Mouse (Mus musculus): Measurements from ENCODE around the gene Olfr516.
A peak's percentile ranks its signal among the peaks of the same experiment; 100 is the strongest.

Gene Olfr516

GRCm38 (mm10) chr7:108850429-108850828 lies at the start of gene Olfr516:
TSS of gene Olfr516 (minus strand) at chr7:108850529.
- DNase-seq, result no peak

GRCm38 (mm10) chr7:108894320-108894719 lies 44.0 kb upstream of the Olfr516 start, which contains the start of gene Olfr519:
TSS of gene Olfr519 (minus strand) at chr7:108894420.
- no peak for DNase-seq

- DNase-seq, result no peak
Measured at GRCm38 (mm10) chr7:108884906-108885305, 34.6 kb upstream of the Olfr516 start, which contains the start of gene Olfr518. TSS of gene Olfr518 (minus strand) at chr7:108885006.

DNA sequence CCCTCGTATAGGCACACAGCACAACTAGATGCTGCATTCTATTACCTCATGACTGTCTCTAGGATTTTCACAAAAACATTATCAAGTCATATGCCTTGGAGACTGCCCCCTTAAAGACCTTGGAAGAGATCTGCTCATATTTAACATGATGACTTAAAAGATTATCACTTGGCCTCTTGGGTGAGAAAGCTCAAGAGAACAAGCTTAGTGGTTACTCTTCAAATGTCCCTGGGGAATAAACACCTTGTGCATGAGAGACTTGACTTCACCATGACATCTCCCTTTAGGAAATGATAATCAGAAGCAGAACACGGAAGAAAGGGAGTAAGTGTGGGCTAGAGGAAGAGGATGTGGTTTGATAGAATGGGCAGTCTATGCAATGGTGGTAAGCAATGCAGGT lies 21.9 kb upstream of the Olfr516 start, which contains the start of gene Olfr517:
Gene Olfr517, minus strand, starts transcription at position 101 of the 400 bp plus-strand sequence.
- no peak for DNase-seq

- no peak for DNase-seq
Measured at GRCm38 (mm10) chr7:108825897-108826296, 24.4 kb downstream of the Olfr516 start, which contains the start of gene Olfr514. TSS of gene Olfr514 (minus strand) at chr7:108825997.

GRCm38 (mm10) chr7:108814593-108815215 lies 35.6 kb downstream of the Olfr516 start:
- peak; percentile 19 for DNase-seq

DNA sequence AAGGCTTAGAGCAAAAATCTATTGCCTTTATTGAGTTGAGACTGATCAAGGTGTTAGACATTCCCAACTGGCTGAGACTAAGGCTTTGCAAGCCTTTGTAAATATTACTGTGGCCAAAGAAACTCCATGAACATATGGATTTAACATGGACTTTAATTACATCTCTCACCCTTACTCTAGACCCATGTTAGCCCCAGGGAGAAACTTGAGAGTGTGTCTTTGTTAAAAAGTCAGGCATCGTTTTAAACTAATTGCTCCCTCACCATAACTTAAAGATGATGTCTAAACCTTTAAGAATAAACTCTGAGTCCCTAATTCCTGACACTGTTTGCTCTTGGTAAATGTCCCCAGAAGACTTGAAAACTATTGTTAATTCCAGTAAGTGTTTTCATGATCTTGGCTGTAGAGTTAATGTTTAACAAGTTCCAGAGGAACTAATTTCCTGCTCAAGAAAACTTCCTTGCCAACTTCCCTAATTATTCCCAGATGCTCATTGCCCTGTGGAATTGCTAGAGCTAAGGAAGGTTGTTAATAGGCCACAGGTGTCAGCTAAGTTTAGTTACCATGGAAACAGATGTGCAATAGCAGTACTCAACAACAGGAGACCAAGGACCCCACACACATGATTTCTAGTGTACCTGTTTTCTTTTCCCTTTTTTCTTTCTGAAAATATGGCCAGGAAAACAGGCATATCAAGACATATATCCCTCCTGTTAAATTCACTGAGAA lies 53.0 kb downstream of the Olfr516 start:
- no peak for DNase-seq

Data from lung, postnatal 14 days (tissue).